Mouse (Mus musculus) small intestine, adult 2 months (tissue): Measurements from ENCODE around the gene Palm2.

Source experiments
- CTCF ChIP-seq: fragments of 200-500 bp; IDR thresholded peaks from 2 replicates; pipeline ENCODE4 v1.5.1; 2012; ENCODE audit warnings: low read depth, mild to moderate bottlenecking, control low read depth, inconsistent platforms, low read length, moderate library complexity, mixed read lengths; ENCODE audit not compliant: insufficient replicate concordance, insufficient read length; ENCODE audit errors: extremely low read depth
- POLR2A ChIP-seq: fragments of 200-500 bp; IDR thresholded peaks from 2 replicates; pipeline ENCODE4 v1.6.1; 2012; ENCODE audit warnings: low read depth, mild to moderate bottlenecking, control low read depth, inconsistent platforms, low read length, moderate library complexity

DNA sequence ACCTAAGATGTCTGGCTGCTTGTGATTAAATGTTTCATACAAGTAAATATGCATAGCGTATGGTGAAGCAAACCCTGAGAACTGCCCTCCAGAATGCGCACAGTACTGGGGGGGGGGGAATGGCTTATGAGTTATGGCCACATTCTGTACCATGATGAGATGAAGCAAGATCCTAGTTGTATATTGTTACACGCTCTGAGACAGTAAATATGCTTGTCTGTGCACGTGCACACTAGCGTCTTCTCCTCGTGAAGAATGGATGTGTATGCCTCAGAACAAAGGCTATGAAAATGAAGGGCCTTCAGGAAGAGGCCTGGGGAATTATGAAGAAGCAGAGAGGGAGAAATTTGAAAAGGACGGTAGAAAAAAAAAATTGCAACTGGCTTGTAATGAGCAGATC is 48.4 kb downstream of the Palm2 start:
- TF ChIP-seq CTCF: no peak
- TF ChIP-seq POLR2A: no peak
